Mouse (Mus musculus): ENCODE measurements around the gene Gm21244. TPM values are rescaled to one million over a fixed set of nuclear protein-coding genes. Genes with fewer than 3 reads are reported as not detected.
"Not testable (repeated sequence)": the region's sequence is repeated elsewhere in the genome, so short reads cannot be mapped to it uniquely, and the experiment has no call there.

Gm21244 gene
- not detected in 2 replicates for polyA plus RNA-seq (2016; fragmentation: Nextera tagmentation; extraction: Ambion mirVana)

DNA sequence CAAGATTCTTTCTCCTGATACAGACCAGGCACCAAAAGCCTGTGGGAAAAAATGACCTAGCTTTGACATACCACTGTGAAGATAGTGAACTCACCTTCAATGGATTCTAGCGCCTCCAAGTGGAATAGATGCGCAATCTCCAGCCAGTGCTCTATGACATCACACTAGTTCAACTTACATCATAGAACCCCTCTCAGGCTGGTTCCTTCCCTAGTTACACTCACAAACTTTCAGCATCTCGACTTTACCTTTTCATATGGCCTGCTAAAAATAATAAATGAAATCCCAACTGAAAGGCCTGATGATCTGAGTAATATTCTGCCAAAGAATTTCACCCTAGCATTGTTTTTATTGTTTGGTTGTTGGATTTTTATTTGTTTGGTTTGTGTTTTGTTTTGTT lies at the start of gene Gm21244:
Gene Gm21244 (minus strand): TSS at position 101 of the 400 bp plus-strand sequence.
- H3K4me2 ChIP-seq = not testable (repeated sequence)

More for the DNA sequence above, at the start of gene Gm21244:
- WGBS = no CpG with 5 or more reads among the region's 3 CpGs
- ATAC-seq (ENCODE audit: insufficient number of reproducible peaks, insufficient read depth, low FRiP score, low TSS enrichment, low read depth); H3K4me1 ChIP-seq (replicated peaks); H3K36me3 ChIP-seq; H3K27ac ChIP-seq; H3K9me3 ChIP-seq; H3K27me3 ChIP-seq; H3K4me3 ChIP-seq (replicated peaks); H3K9ac ChIP-seq (replicated peaks): not testable (repeated sequence)

Other genes starting within 250 kb of the Gm21244 start
- gene Gm28998, start 84.5 kb upstream of the Gm21244 start, polyA plus RNA-seq (2016; fragmentation: Nextera tagmentation; extraction: Ambion mirVana) = not detected in 2 replicates
- gene Gm21788, start 235.7 kb upstream of the Gm21244 start, polyA plus RNA-seq (2016; fragmentation: Nextera tagmentation; extraction: Ambion mirVana) = not detected in 2 replicates

Data from limb, embryonic 12.5 days (tissue).